Mouse (Mus musculus): Measurements from ENCODE around the gene Casp7. TPM values are rescaled to one million over a fixed set of nuclear protein-coding genes. Genes with fewer than 3 reads are reported as not detected.
"Not testable (repeated sequence)": the region's sequence is repeated elsewhere in the genome, so short reads cannot be mapped to it uniquely, and the experiment has no call there.

Casp7 gene
- 1 to 10 TPM; 3.5 to 3.8 TPM for total RNA-seq (2021)

- DNase-seq (ENCODE audit: low spot score in 2 of 2), result peak; percentile 31 to 37
- intact Hi-C loops (cut with DNase I), result no loop called here
Observed at GRCm38 (mm10) chr19:56396669-56397621, at the start of gene Casp7. Casp7 (plus strand) TSS chr19:56397129.

DNA sequence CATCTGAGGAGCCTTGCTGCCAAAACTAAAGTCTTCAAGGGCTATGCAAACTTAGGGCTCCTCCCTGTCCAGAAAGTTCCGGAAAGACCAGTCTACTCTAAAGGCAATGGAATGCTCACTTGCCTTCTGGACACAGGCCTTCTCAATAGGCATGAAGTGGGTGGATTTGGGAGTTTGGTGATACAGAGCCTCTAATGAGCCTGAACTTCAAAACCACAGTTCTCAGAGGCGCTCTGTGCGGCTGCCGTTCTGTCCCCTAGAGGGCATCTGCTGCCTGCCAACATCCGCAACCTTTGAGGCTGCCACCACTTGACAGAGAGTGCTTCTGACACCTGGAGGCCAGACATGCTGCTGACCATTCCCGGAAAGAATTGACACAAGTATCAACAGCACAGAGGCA, 47.6 kb upstream of the Casp7 start:
- DNase-seq (ENCODE audit: low spot score in 2 of 2), result no peak
- intact Hi-C loops (cut with DNase I), result no loop called here

GRCm38 (mm10) chr19:56353689-56354088, 43.2 kb upstream of the Casp7 start:
- DNase-seq (ENCODE audit: low spot score in 2 of 2), result no peak
- intact Hi-C loops (cut with DNase I), result no loop called here

DNA sequence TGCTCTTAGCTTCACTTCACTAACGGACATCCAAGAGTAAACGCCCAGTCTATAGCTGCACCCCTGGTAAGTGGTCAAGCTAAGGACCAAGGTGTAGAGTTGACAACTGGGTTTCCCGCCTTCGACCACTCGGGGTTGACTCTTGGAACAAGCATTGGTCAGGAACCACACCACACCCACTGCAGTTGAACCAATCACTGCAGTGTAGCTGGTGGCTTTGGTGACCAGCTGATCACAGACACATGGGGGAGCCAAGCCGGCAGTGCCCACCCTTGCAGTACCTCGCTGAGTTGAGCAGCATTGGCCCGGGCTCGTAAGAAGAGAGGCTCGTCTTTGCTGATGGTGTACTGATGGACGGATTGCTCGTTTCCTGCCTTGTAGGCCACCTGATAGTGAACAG, 41.7 kb upstream of the Casp7 start:
- DNase-seq (ENCODE audit: low spot score in 2 of 2), result no peak
- intact Hi-C loops (cut with DNase I), result no loop called here

DNA sequence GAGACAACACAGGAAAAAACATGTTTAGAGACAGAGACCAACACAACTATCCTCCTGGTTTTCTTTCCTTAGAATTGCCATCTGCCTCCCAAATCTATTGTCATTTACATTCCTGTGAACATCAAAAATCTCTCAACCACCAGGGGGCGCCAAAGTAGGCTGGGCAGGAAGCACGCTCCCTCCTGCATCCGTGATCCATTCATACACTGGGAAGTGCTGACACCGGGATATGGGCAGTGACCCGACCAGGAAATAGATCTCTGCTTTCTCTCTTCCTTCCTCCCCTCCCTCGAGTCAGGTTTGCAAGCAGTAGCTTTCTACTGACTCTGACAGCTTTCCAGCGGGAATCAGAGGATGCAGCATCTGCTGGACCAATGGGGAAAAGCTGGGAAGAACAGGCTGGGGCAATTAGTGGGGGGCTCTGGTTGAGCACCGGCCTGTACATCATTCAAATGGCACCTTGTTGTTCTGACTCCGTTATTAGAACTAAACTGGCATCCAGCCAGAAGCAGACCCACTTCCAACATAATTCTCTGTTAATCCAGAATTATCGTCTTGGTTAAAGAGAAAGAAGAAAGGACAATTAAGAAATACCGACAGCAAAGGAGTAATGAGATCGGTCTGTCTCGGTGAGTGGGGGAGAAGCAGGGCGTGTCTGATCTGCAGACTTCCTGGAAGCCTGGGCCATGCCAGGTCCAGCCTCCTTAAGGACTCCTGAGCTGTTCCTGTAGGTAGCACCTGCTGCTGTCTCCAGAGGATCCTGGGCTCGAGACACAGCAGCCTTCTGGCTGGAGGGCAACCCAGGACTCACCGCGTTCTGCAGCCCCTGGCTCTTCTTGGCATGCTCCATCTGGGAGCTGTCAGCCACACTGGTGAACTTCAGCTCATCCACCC, 40.2 kb upstream of the Casp7 start:
- intact Hi-C loops (cut with DNase I), result no loop called here
- DNase-seq (ENCODE audit: low spot score in 2 of 2), result peak; percentile 66 to 74

GRCm38 (mm10) chr19:56357374-56357708, 39.6 kb upstream of the Casp7 start:
- intact Hi-C loops (cut with DNase I); DNase-seq (ENCODE audit: low spot score in 2 of 2): not testable (repeated sequence)

DNA sequence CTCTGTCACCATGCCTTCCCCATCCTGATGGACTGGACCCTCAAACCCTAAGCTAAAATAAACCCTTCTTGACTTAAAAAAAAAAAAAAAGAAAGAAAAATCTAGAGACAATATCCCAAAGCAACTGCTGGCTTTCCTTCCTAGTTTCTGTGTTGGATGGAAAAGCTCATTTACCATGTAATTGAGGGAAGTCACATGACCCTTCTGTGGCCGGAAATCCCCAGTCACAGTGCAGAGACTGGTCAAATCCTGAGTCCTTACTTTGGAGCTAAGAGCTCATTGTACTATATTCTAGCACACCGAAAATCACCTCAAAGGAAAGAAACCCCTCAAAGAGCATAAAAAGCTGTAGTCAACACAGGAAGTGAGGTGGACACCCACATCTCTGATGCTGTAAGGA, 38.0 kb upstream of the Casp7 start:
- no peak for DNase-seq (ENCODE audit: low spot score in 2 of 2)
- intact Hi-C loops (cut with DNase I), result no loop called here

- DNase-seq (ENCODE audit: low spot score in 2 of 2), result no peak
- intact Hi-C loops (cut with DNase I), result no loop called here
Observed at GRCm38 (mm10) chr19:56363721-56364460, 33.0 kb upstream of the Casp7 start.

GRCm38 (mm10) chr19:56364563-56364962, 32.4 kb upstream of the Casp7 start:
- no peak for DNase-seq (ENCODE audit: low spot score in 2 of 2)
- intact Hi-C loops (cut with DNase I), result no loop called here

- DNase-seq (ENCODE audit: low spot score in 2 of 2), result no peak
- intact Hi-C loops (cut with DNase I), result no loop called here
Observed at GRCm38 (mm10) chr19:56366168-56366567, 30.8 kb upstream of the Casp7 start.

DNA sequence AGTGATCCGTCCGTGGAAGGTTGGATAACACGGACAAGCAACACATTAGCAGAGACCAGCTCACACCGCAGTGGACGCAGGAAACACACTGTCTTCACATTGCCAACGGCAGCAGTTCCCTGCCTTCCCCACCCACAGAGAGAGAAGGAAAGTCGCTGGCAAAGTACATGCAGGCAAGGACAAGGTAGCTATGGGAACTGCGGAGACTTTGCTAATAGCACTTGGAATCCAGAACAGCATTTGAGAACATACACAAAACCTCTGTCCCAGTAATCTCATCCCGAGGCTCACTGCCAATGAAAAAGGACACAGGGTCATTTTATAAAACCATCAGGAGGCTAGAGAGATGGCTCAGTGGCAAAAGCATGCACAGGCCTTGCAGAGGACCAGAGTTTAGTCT, 30.3 kb upstream of the Casp7 start:
- no peak for DNase-seq (ENCODE audit: low spot score in 2 of 2)
- intact Hi-C loops (cut with DNase I), result no loop called here

DNA sequence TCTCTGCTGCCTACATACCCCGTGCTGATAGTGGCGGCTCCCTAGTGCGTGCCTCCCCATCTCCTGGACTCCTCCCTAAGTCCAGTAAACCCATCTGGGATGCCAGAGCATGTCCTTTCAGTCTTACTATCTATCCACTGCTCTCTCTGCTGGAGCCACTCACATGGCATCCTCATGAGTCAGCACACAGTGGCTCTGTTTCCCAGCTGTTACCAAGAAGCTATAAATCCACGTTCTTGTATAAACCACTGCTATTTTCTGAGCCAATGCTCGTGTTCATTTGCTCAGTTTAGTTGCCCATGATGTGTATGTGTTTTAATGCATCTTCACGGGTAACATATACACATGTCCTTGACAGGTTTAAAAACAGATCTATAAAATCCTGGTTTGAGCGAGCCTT, 29.2 kb upstream of the Casp7 start:
- intact Hi-C loops (cut with DNase I), result no loop called here
- DNase-seq (ENCODE audit: low spot score in 2 of 2), result peak in 1 of 2 experiments; percentile 55

DNA sequence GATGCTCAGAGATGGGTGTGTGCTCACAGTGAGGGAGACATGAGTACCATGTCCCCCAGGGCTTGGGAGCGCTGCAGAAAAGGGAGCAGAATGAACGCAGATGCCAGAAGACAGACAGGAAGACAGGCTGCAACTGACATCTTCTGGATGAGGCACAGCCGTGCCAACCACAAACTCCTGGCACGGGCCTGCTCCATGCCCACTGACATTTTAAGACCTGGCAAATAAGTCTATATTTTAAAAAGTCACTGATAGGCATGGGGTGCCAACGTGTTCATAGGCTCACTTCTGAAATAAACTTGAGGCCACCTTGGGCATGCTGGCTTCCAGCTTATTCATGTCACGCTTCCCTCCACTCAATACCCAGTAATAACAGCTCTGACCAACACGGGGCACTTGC, 28.0 kb upstream of the Casp7 start:
- no peak for DNase-seq (ENCODE audit: low spot score in 2 of 2)
- intact Hi-C loops (cut with DNase I), result no loop called here

- intact Hi-C loops (cut with DNase I), result no loop called here
- no peak for DNase-seq (ENCODE audit: low spot score in 2 of 2)
Observed at GRCm38 (mm10) chr19:56370389-56371150, 26.4 kb upstream of the Casp7 start.

DNA sequence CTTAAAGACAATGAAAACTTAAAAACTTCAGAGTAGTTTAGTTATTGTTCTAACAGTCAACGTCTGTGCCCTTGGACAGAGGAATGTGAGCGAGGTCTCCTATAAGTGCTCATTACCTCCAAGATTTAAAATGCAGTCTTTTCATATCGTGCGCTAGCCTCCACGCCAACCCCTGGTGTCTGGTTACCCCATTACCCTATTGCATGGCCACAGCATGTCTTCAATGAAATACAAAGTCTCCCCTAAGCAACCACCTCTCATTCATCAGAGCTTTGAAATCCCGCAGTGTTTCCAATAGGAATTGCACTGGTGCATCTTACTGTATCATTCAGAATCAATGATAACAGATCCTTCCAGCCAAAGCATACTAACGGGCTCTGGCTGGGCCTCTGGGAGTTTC, 24.7 kb upstream of the Casp7 start:
- no peak for DNase-seq (ENCODE audit: low spot score in 2 of 2)
- intact Hi-C loops (cut with DNase I), result no loop called here

DNA sequence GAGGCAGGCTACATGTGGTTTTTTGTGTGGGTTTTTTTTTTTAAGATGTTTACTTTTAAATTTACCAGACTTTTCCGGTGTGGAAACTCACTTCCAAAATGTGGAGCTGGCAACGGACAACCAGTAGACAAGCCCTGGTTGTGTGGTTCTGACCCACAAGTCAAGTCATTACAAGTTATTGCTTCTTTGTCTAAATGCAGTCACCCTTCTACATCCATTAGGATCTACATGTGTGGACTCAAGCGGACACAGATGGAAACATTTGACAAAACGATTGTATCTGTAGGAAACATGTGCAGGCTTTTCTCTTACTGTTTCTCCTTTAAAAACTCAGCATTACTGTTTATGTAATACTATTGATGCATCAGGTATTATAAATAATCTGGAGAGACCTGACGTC, 23.7 kb upstream of the Casp7 start:
- no peak for DNase-seq (ENCODE audit: low spot score in 2 of 2)
- intact Hi-C loops (cut with DNase I), result no loop called here

DNA sequence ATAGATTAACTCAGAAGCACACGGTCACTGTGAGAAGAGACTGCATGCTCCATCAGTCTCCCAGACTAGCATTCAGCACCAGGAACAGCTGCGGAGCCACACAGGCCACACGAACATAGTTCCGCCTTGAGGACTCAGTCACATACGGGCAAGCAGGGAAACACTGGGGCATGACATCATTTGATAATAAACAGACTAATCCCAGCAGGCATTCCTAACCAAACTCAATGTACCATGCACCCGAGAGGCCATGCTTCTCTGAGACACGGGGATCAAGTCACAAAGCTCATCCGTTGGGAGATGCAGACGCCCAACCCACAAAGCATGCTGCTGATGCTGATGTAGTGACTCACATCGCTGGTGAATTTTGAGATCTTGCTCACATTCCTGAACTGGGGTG, 22.9 kb upstream of the Casp7 start:
- no peak for DNase-seq (ENCODE audit: low spot score in 2 of 2)
- intact Hi-C loops (cut with DNase I), result no loop called here

GRCm38 (mm10) chr19:56378007-56378406, 18.9 kb upstream of the Casp7 start:
- no peak for DNase-seq (ENCODE audit: low spot score in 2 of 2)
- intact Hi-C loops (cut with DNase I), result no loop called here

DNA sequence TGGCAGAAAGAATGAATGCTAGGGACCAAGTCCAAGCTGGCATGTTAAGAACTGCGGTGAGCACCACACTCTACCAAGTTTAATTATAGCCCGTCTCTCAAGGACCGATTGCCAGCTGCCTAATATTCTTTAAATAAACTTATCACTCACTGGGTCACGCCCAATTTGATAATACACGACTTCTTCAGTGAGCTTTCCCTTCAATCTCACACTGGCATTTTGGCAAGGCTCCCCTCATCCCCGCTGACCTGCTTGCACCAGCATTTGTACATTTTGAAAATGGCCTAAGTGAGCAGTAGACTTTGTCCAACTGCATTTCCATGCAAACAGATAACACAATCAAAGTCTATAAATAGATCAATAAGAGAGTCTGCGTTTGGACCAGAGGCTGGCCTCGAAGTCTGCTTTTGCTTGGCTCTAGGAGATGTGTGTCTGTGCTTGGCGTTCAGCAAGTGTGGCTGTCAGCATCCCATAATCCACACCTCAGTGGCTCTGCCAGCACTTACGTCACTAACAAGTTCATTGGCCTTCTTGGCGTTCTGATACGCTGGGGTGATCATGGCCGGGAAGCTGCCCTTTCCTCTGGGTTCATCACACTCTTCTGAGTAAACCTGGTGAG, 18.3 kb upstream of the Casp7 start:
- intact Hi-C loops (cut with DNase I), result no loop called here
- DNase-seq (ENCODE audit: low spot score in 2 of 2), result no peak
